Mouse (Mus musculus): ENCODE results near the gene Armh1.
"Not testable (repeated sequence)": the region's sequence is repeated elsewhere in the genome, so short reads cannot be mapped to it uniquely, and the experiment has no call there.

Gene Armh1

DNA sequence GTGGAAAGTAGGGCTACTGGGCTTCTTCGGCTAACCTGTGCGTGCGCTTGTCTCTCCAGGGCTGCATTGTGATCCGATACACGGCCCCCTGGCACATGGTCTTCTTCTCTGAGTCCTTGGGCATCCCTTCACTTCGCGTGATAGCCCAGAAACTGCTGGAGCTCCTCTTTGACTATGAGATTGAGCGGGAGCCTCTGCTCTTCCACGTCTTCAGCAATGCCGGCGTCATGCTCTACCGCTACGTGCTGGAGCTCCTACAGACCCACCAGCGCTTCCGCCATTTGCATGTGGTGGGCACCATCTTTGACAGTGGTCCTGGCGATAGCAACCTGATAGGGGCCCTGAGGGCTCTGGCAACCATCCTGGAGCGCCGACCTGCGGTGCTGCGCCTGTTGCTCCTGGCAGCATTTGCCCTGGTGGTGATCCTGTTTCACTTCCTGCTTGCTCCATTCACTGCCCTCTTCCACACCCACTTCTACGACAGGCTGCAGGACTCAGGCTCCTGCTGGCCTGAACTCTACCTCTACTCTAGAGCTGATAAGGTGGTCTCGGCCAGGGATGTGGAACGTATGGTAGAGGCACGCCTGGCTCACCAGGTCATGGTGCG lies 16.0 kb upstream of the Armh1 start:
- no peak for DNase-seq (ENCODE audit: low spot score in 2 of 2)

- DNase-seq (ENCODE audit: low spot score in 2 of 2) = peak; percentile 61 to 79
Observed at GRCm38 (mm10) chr4:117267284-117267683, 15.4 kb upstream of the Armh1 start.

GRCm38 (mm10) chr4:117262987-117263386 lies 11.1 kb upstream of the Armh1 start:
- DNase-seq (ENCODE audit: low spot score in 2 of 2) = no peak

DNA sequence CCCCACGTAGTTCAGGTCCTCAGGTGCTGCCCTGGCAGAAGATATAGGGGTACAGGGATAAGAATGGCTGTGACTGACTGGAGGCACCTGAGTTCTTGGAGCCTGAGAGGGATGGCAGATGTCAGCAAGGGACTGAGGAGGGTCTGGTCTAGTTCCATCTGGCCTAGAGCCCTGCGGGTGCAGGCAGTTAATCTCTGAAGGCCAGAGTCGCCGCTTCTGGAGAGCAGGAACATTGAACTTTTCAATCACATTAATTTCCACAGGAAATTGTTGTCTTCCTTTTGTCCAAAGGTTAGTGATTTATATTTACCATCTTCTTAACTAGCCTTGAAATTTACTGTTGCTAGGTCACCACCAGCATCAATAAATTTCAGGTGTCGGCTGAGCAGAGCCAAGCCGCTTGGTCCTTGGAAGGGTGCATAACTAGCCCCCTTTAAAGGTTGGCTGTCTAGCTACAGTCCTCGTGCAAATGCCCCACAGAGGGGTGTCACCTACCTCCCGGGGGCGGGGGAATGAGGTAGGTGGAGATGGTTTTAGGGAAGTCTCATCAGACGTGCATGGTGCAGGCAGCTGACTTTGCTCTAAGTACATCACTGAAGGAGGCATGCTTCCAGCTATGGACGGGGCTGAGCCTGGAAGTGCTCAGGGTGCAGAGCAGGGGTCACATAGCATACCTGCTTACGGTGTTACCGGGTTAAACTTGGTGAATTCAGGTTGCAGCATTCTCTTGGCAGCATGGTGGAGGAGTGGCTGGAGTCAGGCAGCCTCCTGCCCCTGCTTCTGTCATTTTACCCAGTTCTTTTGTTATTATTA lies 10.4 kb upstream of the Armh1 start:
- no peak for DNase-seq (ENCODE audit: low spot score in 2 of 2)

DNA sequence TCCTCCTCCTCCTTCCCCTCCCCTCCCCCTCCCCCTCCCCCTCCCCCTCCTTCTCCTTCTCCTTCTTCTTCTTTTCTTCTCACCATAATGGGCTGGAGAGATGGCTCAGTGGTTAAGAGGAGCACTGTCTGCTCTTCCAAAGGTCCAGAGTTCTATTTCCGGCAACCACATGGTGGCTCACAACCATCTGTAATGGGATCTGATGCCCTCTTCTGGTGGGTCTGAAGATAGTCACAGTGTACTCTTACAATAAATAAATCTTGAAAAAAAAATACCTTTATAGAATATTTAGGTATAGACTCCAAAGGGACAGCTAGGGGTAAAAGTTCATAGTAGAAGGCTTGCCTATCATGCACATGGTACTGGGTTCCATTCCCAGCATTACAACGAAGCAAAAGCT lies 9.3 kb upstream of the Armh1 start:
- DNase-seq (ENCODE audit: low spot score in 2 of 2) = no peak

DNA sequence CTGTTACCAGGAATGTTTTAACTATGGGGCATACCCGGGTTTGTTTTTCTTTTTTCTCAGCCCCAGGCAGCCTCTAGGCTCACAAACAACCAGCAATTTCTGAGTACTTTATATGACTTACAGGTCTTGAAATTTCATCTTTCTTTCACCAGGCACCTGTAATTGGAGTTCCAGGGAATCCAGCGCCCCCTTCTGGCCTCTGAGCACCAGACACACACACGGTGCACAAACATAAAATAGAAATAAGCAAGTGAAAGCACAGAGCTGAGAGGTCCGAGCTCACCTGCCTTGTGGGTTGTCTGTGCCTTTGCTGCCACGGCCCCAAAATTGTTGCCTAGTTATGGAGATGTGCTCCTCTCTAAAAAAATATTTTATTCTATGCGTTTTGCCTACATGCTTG lies 8.0 kb upstream of the Armh1 start:
- not testable (repeated sequence) for DNase-seq (ENCODE audit: low spot score in 2 of 2)

- DNase-seq (ENCODE audit: low spot score in 2 of 2) = no peak
Observed at GRCm38 (mm10) chr4:117254672-117255071, 2.7 kb upstream of the Armh1 start.

DNA sequence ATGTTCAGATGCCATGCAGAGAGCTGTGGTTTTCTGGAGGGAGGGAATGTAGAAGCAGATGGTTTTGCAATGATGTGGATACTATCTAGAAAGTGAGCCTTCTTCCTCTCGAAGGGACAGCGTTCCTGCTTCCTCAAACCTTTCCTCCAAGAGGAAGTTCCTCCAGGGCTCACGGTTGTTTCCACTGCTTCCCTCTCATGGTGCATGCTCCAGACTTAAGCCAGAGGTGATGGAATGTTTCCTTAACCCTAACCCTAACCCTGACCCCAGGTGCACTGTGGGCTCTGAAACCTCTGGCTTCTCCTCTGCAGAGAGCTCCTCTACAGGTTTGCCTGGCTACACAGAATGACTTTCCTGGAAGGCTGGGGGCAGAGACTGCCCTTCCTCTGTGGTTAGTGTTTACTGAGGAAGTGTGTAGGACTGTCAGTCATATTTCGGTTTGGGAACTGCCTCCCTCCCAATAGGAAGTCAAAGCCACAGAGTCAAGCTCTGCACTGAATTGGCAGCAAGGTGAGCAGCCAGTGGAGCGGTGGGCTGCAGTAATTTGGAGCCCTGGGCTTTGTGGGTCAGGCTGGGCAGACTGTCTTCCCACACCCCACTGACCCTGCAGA lies 2.2 kb upstream of the Armh1 start:
- DNase-seq (ENCODE audit: low spot score in 2 of 2) = no peak

DNA sequence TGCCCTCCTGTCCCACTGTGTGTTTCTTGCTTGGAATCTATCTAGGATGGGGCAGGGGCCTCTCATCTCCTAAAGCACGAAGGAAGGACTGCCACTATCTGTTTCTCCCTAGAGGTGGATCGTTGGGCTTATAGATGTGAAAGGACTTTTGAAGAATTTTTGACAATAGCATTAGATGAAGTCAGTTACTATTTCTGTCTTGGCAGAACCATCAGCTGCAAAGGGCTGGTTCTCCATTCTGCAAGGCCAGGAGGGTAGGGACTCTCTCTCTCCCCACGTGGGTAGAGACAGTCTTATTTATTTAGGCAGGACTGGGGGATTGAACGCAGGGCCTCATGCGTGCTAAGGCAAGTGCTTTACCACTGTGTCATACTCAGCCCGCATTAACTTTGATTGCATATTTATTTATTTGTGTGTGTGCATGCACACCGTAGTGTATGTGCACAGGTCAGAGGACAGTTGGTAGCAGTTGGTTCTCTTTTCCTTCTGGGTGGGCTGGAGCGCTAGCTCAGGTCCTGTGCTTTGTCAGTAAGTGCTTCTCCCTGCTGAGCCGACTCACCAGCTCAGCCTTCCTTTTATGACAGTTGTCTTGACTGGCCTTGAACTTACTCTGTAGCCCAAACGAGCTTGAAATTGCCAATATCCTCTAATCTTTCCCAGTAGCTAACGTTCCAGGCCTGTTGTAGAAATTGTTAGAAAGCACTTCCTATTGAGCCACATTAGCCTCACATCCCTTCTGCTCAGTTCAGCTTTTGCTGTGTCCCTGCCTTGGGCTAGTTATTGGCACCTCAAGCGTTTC lies 1.5 kb upstream of the Armh1 start:
- DNase-seq (ENCODE audit: low spot score in 2 of 2) = no peak

DNA sequence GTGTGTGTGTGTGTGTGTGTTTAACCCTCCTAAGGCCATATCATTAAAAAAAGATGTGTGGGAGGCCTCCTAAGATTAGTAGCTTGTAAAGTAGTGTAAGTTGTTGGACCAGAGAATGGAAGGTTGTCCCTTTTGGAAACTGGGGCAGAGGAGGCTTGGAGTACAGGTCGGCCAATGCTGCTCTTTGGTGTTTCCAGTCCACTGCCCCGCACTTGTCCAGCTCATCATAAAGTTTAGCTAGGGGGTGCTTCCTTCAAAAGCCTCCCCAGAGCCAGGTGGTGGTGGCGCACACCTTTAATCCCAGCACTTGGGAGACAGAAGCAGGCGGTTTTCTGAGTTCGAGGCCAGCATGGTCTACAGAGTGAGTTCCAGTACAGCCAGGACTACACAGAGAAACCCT lies 830 bp upstream of the Armh1 start:
- no peak for DNase-seq (ENCODE audit: low spot score in 2 of 2)

DNA sequence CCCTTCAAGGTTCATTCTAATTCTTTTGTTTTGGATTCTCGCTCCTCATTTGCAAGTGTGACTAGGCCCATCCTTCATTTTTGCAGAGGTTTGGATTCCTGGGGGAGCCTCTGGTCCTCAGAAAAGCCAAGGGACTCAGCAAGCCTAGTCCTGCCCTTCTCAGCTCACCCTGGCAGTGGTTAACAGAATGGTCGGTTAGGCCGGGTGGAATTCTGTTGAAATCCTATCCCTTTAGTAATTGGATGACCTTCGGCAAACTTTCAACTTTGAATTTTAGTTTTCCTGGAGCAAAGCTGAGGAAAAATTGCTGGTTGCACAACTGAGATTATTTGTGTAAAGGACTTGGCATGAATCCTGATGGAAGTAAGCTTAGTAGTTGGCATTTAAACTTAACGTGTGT lies 426 bp upstream of the Armh1 start:
- DNase-seq (ENCODE audit: low spot score in 2 of 2) = no peak

DNA sequence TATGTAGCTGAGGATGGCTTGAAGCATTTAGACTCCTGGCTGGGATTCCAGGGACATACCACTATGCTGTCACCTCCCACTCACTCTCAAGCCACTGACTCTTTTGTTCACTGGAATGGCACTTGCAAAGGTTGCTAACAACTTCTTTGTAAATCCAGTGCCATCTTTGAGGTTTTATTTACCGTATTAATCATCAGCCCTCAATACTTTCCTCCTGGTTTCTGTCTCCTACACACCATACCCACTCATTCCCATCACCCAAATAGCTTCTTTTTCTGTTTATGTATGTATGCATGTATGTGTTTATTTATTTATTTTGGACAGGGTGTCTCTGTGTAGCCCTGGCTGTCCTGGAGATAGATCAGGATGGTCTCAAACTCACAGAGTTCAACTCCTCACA lies 943 bp downstream of the Armh1 start:
- DNase-seq (ENCODE audit: low spot score in 2 of 2) = no peak

GRCm38 (mm10) chr4:117240867-117241266 lies 11.1 kb downstream of the Armh1 start:
- DNase-seq (ENCODE audit: low spot score in 2 of 2) = no peak

GRCm38 (mm10) chr4:117239153-117239552 lies 12.8 kb downstream of the Armh1 start:
- DNase-seq (ENCODE audit: low spot score in 2 of 2) = no peak

GRCm38 (mm10) chr4:117235822-117236221 lies 16.1 kb downstream of the Armh1 start:
- no peak for DNase-seq (ENCODE audit: low spot score in 2 of 2)

DNA sequence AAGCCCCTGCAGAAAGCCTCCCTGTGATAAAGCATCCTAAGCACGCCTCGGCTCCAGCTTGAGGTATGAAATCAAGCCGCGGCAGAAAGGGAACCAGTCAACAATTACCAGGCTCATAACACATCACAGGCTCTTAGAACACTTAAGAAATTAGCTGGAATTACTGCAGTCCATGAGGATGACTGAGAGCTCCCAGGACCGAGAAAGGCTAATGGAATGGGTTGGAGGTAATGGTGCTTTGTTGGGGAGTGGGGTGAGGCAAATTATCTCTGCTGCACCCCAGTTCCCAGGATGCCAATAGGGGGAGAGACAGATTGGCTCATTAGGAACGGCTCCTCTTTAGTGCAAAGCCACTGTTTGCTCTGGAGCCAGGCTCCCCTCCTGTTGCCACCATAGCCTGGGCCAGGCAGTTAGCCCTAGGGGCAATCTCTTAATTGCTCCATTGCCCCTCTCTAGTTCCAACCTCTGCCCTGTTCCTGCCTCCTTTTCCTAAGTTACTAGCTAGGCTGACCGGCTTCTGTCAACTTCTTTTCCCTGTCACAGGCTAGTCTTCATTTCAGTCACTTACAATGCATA lies 17.7 kb downstream of the Armh1 start:
- no peak for DNase-seq (ENCODE audit: low spot score in 2 of 2)

GRCm38 (mm10) chr4:117231208-117231607 lies 20.7 kb downstream of the Armh1 start:
- DNase-seq (ENCODE audit: low spot score in 2 of 2) = no peak

DNA sequence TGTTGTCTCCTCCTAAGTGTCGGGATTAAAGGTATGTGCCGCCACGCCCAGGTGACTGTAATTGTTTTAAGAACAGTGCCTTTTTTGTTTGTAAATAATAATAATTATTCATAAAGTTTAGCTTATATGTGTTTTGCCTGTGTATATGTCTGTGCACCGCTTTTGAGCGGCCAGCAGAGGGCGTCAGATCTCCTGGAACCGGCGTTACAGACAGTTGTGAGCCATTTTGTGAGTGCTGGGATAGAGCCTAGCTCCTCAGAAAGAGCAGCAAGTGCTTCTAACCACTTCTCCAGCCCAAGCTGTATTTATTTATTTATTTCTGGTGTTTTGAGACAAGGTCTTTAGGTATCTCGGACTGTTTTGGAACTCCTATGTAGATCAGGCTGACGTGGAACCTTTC lies 21.6 kb downstream of the Armh1 start:
- no peak for DNase-seq (ENCODE audit: low spot score in 2 of 2)

GRCm38 (mm10) chr4:117229590-117229989 lies 22.3 kb downstream of the Armh1 start:
- DNase-seq (ENCODE audit: low spot score in 2 of 2) = no peak

GRCm38 (mm10) chr4:117225250-117225649 lies 26.7 kb downstream of the Armh1 start:
- DNase-seq (ENCODE audit: low spot score in 2 of 2) = no peak

DNA sequence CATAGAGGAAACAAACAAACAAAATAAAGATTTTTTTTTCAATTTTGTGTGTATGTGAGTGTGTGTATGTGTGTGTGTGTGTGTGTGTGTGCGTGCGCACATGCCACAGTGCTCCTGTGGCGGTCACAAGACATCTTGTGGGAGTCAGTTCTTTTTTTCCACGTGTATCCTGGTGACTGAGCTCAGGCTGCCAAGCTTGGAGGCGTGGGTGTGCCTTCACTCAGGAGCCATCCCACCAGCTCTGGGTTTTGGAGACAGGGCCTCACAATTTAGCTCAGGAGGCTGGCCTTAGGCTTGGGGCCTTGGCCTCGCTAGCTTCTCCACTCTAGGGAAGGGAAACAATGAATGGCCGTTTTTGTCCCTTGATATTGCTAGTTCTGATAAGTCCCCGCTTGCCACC lies 27.8 kb downstream of the Armh1 start:
- DNase-seq (ENCODE audit: low spot score in 2 of 2) = no peak

GRCm38 (mm10) chr4:117223001-117223400 lies 28.9 kb downstream of the Armh1 start:
- no peak for DNase-seq (ENCODE audit: low spot score in 2 of 2)

All from frontal cortex, postnatal 25 days (tissue).